Mouse (Mus musculus): ENCODE data around the gene Rfng. TPM values are rescaled to one million over a fixed set of nuclear protein-coding genes. Genes with fewer than 3 reads are reported as not detected.
A peak's percentile ranks its signal among the peaks of the same experiment; 100 is the strongest.

Gene Rfng
- polyA plus RNA-seq, 1 experiment from 2014 or later: 18.1 TPM

GRCm38 (mm10) chr11:120761811-120762671 lies 22.0 kb downstream of the Rfng start:
- no peaks in the 10 kb centered on the region for H3K4me1 ChIP-seq (replicated peaks; ENCODE audit: control insufficient read depth, insufficient read depth)
- no peak overlapping the region for H3K9ac ChIP-seq (ENCODE audit: low read length)
- DNase-seq (ENCODE audit: low spot score): peak; percentile 70
- TF ChIP-seq CTCF (IDR thresholded peaks at IDR 0.05; ENCODE audit: low read depth): peak; percentile 27
- TF ChIP-seq EP300 (optimal IDR thresholded peaks at IDR 0.05): no peak
- ATAC-seq (ENCODE audit: low FRiP score, low TSS enrichment): peak; percentile 87
- peak overlapping the region; percentile 67 for H3K27ac ChIP-seq (replicated peaks)
- no peak overlapping the region for H3K4me3 ChIP-seq (ENCODE audit: low read depth, low read length)
- no peaks in the 10 kb centered on the region for H3K27me3 ChIP-seq (ENCODE audit: control insufficient read depth, insufficient read depth, low read length)
- 54% methylated on average over 14 of the region's 14 CpGs for WGBS
- no peak overlapping the region for H3K4me2 ChIP-seq (replicated peaks; ENCODE audit: low read depth)
- H3K36me3 ChIP-seq (ENCODE audit: control insufficient read depth, insufficient read depth, low read length): no peaks in the 10 kb centered on the region
- no peaks in the 10 kb centered on the region for H3K9me3 ChIP-seq (ENCODE audit: control insufficient read depth, low read length)

- Histone ChIP-seq H3K9ac (ENCODE audit: low read length) (no peak overlapping the region), H3K36me3 (ENCODE audit: control insufficient read depth, insufficient read depth, low read length) (no peaks in the 10 kb centered on the region), H3K4me3 (ENCODE audit: low read depth, low read length) (no peak overlapping the region), H3K4me2 (replicated peaks; ENCODE audit: low read depth) (no peak overlapping the region), H3K4me1 (replicated peaks; ENCODE audit: control insufficient read depth, insufficient read depth) (no peaks in the 10 kb centered on the region), H3K27me3 (ENCODE audit: control insufficient read depth, insufficient read depth, low read length) (no peaks in the 10 kb centered on the region), H3K27ac (replicated peaks) (no peak overlapping the region), H3K9me3 (ENCODE audit: control insufficient read depth, low read length) (no peaks in the 10 kb centered on the region)
- no peak for DNase-seq (ENCODE audit: low spot score)
- ATAC-seq (ENCODE audit: low FRiP score, low TSS enrichment): no peak
- 74% methylated on average over 9 of the region's 9 CpGs for WGBS
- no peak for TF ChIP-seq CTCF (IDR thresholded peaks at IDR 0.05; ENCODE audit: low read depth)
- no peak for TF ChIP-seq EP300 (optimal IDR thresholded peaks at IDR 0.05)
Observed at GRCm38 (mm10) chr11:120760236-120760635, 23.8 kb downstream of the Rfng start.

GRCm38 (mm10) chr11:120751606-120752005 lies 32.4 kb downstream of the Rfng start:
- ATAC-seq (ENCODE audit: low FRiP score, low TSS enrichment) (no peak), DNase-seq (ENCODE audit: low spot score) (no peak)
- Histone ChIP-seq H3K27ac (replicated peaks) (no peak overlapping the region), H3K4me1 (replicated peaks; ENCODE audit: control insufficient read depth, insufficient read depth) (no peaks in the 10 kb centered on the region), H3K4me3 (ENCODE audit: low read depth, low read length) (no peak overlapping the region), H3K36me3 (ENCODE audit: control insufficient read depth, insufficient read depth, low read length) (no peaks in the 10 kb centered on the region), H3K9ac (ENCODE audit: low read length) (no peak overlapping the region), H3K9me3 (ENCODE audit: control insufficient read depth, low read length) (no peaks in the 10 kb centered on the region), H3K27me3 (ENCODE audit: control insufficient read depth, insufficient read depth, low read length) (no peaks in the 10 kb centered on the region), H3K4me2 (replicated peaks; ENCODE audit: low read depth) (no peak overlapping the region)
- WGBS: 49% methylated on average over 4 of the region's 4 CpGs
- TF ChIP-seq EP300 (optimal IDR thresholded peaks at IDR 0.05): no peak
- no peak for TF ChIP-seq CTCF (IDR thresholded peaks at IDR 0.05; ENCODE audit: low read depth)

GRCm38 (mm10) chr11:120749430-120749829 lies 34.6 kb downstream of the Rfng start:
- ATAC-seq (ENCODE audit: low FRiP score, low TSS enrichment) (no peak), DNase-seq (ENCODE audit: low spot score) (no peak)
- Histone ChIP-seq H3K9me3 (ENCODE audit: control insufficient read depth, low read length) (no peaks in the 10 kb centered on the region), H3K36me3 (ENCODE audit: control insufficient read depth, insufficient read depth, low read length) (no peaks in the 10 kb centered on the region), H3K4me1 (replicated peaks; ENCODE audit: control insufficient read depth, insufficient read depth) (no peaks in the 10 kb centered on the region), H3K9ac (ENCODE audit: low read length) (no peak overlapping the region), H3K27ac (replicated peaks) (no peak overlapping the region), H3K4me2 (replicated peaks; ENCODE audit: low read depth) (no peak overlapping the region), H3K4me3 (ENCODE audit: low read depth, low read length) (no peak overlapping the region), H3K27me3 (ENCODE audit: control insufficient read depth, insufficient read depth, low read length) (no peaks in the 10 kb centered on the region)
- TF ChIP-seq EP300 (optimal IDR thresholded peaks at IDR 0.05): no peak
- TF ChIP-seq CTCF (IDR thresholded peaks at IDR 0.05; ENCODE audit: low read depth): peak; percentile 66
- WGBS: 66% methylated on average over 8 of the region's 8 CpGs

GRCm38 (mm10) chr11:120747974-120748373 lies 36.0 kb downstream of the Rfng start:
- H3K4me3 ChIP-seq (ENCODE audit: low read depth, low read length): no peak overlapping the region
- no peak for TF ChIP-seq EP300 (optimal IDR thresholded peaks at IDR 0.05)
- ATAC-seq (ENCODE audit: low FRiP score, low TSS enrichment): 0 out of 2 replicates have a peak, but pooled peaks have one; percentile 21
- H3K27ac ChIP-seq (replicated peaks): peak overlapping the region; percentile 46; the same call in 1 of the 2 replicates
- H3K27me3 ChIP-seq (ENCODE audit: control insufficient read depth, insufficient read depth, low read length): no peaks in the 10 kb centered on the region
- DNase-seq (ENCODE audit: low spot score): no peak
- no peak overlapping the region for H3K4me2 ChIP-seq (replicated peaks; ENCODE audit: low read depth)
- H3K9ac ChIP-seq (ENCODE audit: low read length): no peak overlapping the region
- no peaks in the 10 kb centered on the region for H3K36me3 ChIP-seq (ENCODE audit: control insufficient read depth, insufficient read depth, low read length)
- 41% methylated on average over 4 of the region's 4 CpGs for WGBS
- H3K4me1 ChIP-seq (replicated peaks; ENCODE audit: control insufficient read depth, insufficient read depth): no peaks in the 10 kb centered on the region
- H3K9me3 ChIP-seq (ENCODE audit: control insufficient read depth, low read length): no peaks in the 10 kb centered on the region

GRCm38 (mm10) chr11:120744121-120744701 lies 39.8 kb downstream of the Rfng start:
- ATAC-seq (ENCODE audit: low FRiP score, low TSS enrichment): peak; percentile 81
- H3K9ac ChIP-seq (ENCODE audit: low read length): no peak overlapping the region
- no peak for TF ChIP-seq EP300 (optimal IDR thresholded peaks at IDR 0.05)
- no peak for TF ChIP-seq CTCF (IDR thresholded peaks at IDR 0.05; ENCODE audit: low read depth)
- no peak overlapping the region for H3K4me3 ChIP-seq (ENCODE audit: low read depth, low read length)
- no peak overlapping the region for H3K4me2 ChIP-seq (replicated peaks; ENCODE audit: low read depth)
- WGBS: 53% methylated on average over 7 of the region's 7 CpGs
- H3K4me1 ChIP-seq (replicated peaks; ENCODE audit: control insufficient read depth, insufficient read depth): no peaks in the 10 kb centered on the region
- no peaks in the 10 kb centered on the region for H3K36me3 ChIP-seq (ENCODE audit: control insufficient read depth, insufficient read depth, low read length)
- DNase-seq (ENCODE audit: low spot score): peak; percentile 69
- no peaks in the 10 kb centered on the region for H3K27me3 ChIP-seq (ENCODE audit: control insufficient read depth, insufficient read depth, low read length)
- no peaks in the 10 kb centered on the region for H3K9me3 ChIP-seq (ENCODE audit: control insufficient read depth, low read length)
- peak overlapping the region; percentile 77 for H3K27ac ChIP-seq (replicated peaks)

Measured in stomach, postnatal 0 days (tissue).